Mouse (Mus musculus): ENCODE measurements at regions not wholly inside any gene's neighbourhood (a gene's known extent, or its start where the extent isn't known, plus 50 kb on each side); places are given as distances from the start of the nearest gene placed in this dataset.

DNA sequence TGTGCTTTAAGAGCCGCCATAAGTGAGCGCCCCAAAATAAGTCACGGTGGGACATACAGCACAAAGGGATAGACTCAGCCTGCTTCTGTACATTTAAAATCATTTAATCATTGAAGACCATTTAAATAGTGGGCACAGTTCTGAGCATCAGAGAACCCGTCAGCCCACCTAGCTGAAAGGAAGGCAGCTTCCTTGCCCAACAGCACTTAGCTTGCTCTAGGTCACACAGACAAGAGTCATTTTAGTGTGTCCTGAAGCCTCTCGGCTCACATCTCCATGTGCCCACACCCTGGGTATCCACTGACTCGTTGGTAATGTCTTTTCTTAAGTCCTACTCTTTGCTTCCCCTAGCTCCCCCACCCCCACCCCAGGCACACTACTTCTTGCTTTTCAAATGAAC, 59.7 kb upstream of the Sestd1 start:
- no peak for TF ChIP-seq SMC3 (IDR thresholded peaks at IDR 0.05; ENCODE audit: low read depth, low read length)
- no peak for TF ChIP-seq CTCF (IDR thresholded peaks at IDR 0.05 in 2 of 3, conservative IDR thresholded peaks at IDR 0.05 in 1 of 3; ENCODE audit: control insufficient read depth in 1 of 3, insufficient read depth in 1 of 3, low read depth in 2 of 3, low read length in 3 of 3, poor library complexity in 1 of 3, severe bottlenecking in 1 of 3)
- TF ChIP-seq POLR2A (IDR thresholded peaks at IDR 0.05; ENCODE audit: control insufficient read depth in 1 of 2, insufficient read depth in 1 of 2, low read depth in 1 of 2, low read length in 2 of 2, poor library complexity in 1 of 2), result no peak
- no peak for TF ChIP-seq ZC3H11A (IDR thresholded peaks at IDR 0.05; ENCODE audit: low read depth, low read length)
- no peak for TF ChIP-seq NELFE (IDR thresholded peaks at IDR 0.05; ENCODE audit: low read depth, low read length)
- no peak for TF ChIP-seq GATA1 (IDR thresholded peaks at IDR 0.05; ENCODE audit: low read depth, low read length)
- TF ChIP-seq GABPA (IDR thresholded peaks at IDR 0.05; ENCODE audit: low read depth, low read length), result no peak
- TF ChIP-seq BHLHE40 (IDR thresholded peaks at IDR 0.05; ENCODE audit: borderline replicate concordance, low read depth, low read length), result no peak
- TF ChIP-seq HCFC1 (IDR thresholded peaks at IDR 0.05; ENCODE audit: low read depth, low read length), result no peak
